Mouse (Mus musculus) lung, adult 2 months (tissue): ENCODE data around the gene Bcap29. TPM values are rescaled to one million over a fixed set of nuclear protein-coding genes. Genes with fewer than 3 reads are reported as not detected.
A peak's percentile ranks its signal among the peaks of the same experiment; 100 is the strongest.
"Not testable (repeated sequence)": the region's sequence is repeated elsewhere in the genome, so short reads cannot be mapped to it uniquely, and the experiment has no call there.

ENCODE experiments used
- DNase-seq: peaks from one replicate; pipeline ENCODE4 v3.0.0; 2022
- H3K4me1 ChIP-seq: fragments of 200-500 bp; 2 replicates; pipeline ENCODE4 v1.6.1; 2011; ENCODE audit warnings: low read length; ENCODE audit not compliant: control insufficient read depth, insufficient read depth
- H3K4me3 ChIP-seq: fragments of 200-500 bp; replicated peaks from 2 replicates; pipeline ENCODE3; 2011; ENCODE audit warnings: low read depth, mild to moderate bottlenecking, control low read depth, low read length; ENCODE audit errors: extremely low read depth
- CTCF ChIP-seq: fragments of 200-500 bp; IDR thresholded peaks from 2 replicates; pipeline ENCODE4 v1.5.1; 2011; ENCODE audit warnings: mild to moderate bottlenecking, low read length, control low read depth; ENCODE audit not compliant: insufficient read depth
- POLR2A ChIP-seq: fragments of 200-500 bp; IDR thresholded peaks from 2 replicates; pipeline ENCODE4 v1.6.1; 2011; ENCODE audit warnings: low read depth, mild to moderate bottlenecking, control low read depth, low read length, borderline replicate concordance; ENCODE audit errors: extremely low read depth
- WGBS: fragments of 180-500 bp; shearing (Covaris S2); methylation state at CpG from one replicate; pipeline ENCODE4 v1.1.7; 2018; 5-methylcytosine and 5-hydroxymethylcytosine counted together
- polyA plus RNA-seq: library from polyadenylated mRNA; depleted of rRNA; stranded (reverse); fragments of >200 nt; gene quantifications from 2 replicates; pipeline ENCODE4 v1.2.3, GENCODE M21; 2012

Gene Bcap29
- polyA plus RNA-seq, 1 experiment, result 4.3 TPM

- TF ChIP-seq CTCF (no peak), POLR2A (no peak)
- no peak for DNase-seq
- Histone ChIP-seq H3K4me3 (no peak overlapping the region), H3K4me1 (no peaks in the 10 kb centered on the region)
- WGBS, result 84% methylated on average over 5 of the region's 5 CpGs
These were observed 53.7 kb downstream of the Bcap29 start for GRCm38 (mm10) chr12:31580634-31581318.

GRCm38 (mm10) chr12:31578691-31579476 lies 55.6 kb downstream of the Bcap29 start:
- no peak for TF ChIP-seq POLR2A
- TF ChIP-seq CTCF, result no peak
- no peak for DNase-seq
- 79% methylated on average over 8 of the region's 8 CpGs for WGBS
- H3K4me1 ChIP-seq, result no peaks in the 10 kb centered on the region
- H3K4me3 ChIP-seq, result no peak overlapping the region

- H3K4me1 ChIP-seq, result no peaks in the 10 kb centered on the region
- DNase-seq, result no peak
- 89% methylated on average over 5 of the region's 5 CpGs for WGBS
- H3K4me3 ChIP-seq, result no peak overlapping the region
- TF ChIP-seq CTCF (no peak), POLR2A (no peak)
These were observed 60.0 kb downstream of the Bcap29 start for GRCm38 (mm10) chr12:31574506-31574905.

- WGBS, result 27% methylated on average over 2 of the region's 2 CpGs
- DNase-seq, result no peak
- TF ChIP-seq POLR2A (no peak), CTCF (no peak)
- Histone ChIP-seq H3K4me3 (no peak overlapping the region), H3K4me1 (no peaks in the 10 kb centered on the region)
These were observed 64.7 kb downstream of the Bcap29 start for GRCm38 (mm10) chr12:31569784-31570183.

- Histone ChIP-seq H3K4me1 (no peaks in the 10 kb centered on the region), H3K4me3 (no peak overlapping the region)
- no peak for DNase-seq
- no peak for TF ChIP-seq CTCF
- no peak for TF ChIP-seq POLR2A
These were observed 65.8 kb downstream of the Bcap29 start for GRCm38 (mm10) chr12:31568661-31569060.

GRCm38 (mm10) chr12:31567535-31567934 lies 66.9 kb downstream of the Bcap29 start:
- WGBS, result 18% methylated on average over 10 of the region's 10 CpGs
- peak; percentile 23 for DNase-seq

GRCm38 (mm10) chr12:31560712-31561111 lies 73.7 kb downstream of the Bcap29 start:
- Histone ChIP-seq H3K4me3 (no peak overlapping the region), H3K4me1 (peaks cover 7% of the 10 kb centered on the region)
- no peak for TF ChIP-seq CTCF
- no peak for TF ChIP-seq POLR2A
- no peak for DNase-seq
- 66% methylated on average over 5 of the region's 5 CpGs for WGBS

More at GRCm38 (mm10) chr12:31567535-31567934, 66.9 kb downstream of the Bcap29 start:
- not testable (repeated sequence) for H3K4me1 ChIP-seq, H3K4me3 ChIP-seq

- peaks cover 7% of the 10 kb centered on the region for H3K4me1 ChIP-seq
- TF ChIP-seq CTCF, result no peak
- no peak for TF ChIP-seq POLR2A
- WGBS, result 15% methylated on average over 5 of the region's 5 CpGs
- DNase-seq, result no peak
- H3K4me3 ChIP-seq, result no peak overlapping the region
These were observed 74.5 kb downstream of the Bcap29 start for GRCm38 (mm10) chr12:31560002-31560401.

- Histone ChIP-seq H3K4me1 (peaks cover 4% of the 10 kb centered on the region), H3K4me3 (no peak overlapping the region)
- TF ChIP-seq POLR2A, result no peak
- TF ChIP-seq CTCF, result no peak
- 78% methylated on average over 1 of the region's 1 CpGs for WGBS
- no peak for DNase-seq
These were observed 80.1 kb downstream of the Bcap29 start for GRCm38 (mm10) chr12:31554371-31554770.

GRCm38 (mm10) chr12:31551252-31551651 lies 83.2 kb downstream of the Bcap29 start:
- Histone ChIP-seq H3K4me1 (no peaks in the 10 kb centered on the region), H3K4me3 (no peak overlapping the region)
- 76% methylated on average over 1 of the region's 1 CpGs for WGBS
- TF ChIP-seq POLR2A (no peak), CTCF (no peak)
- no peak for DNase-seq
